Mouse (Mus musculus): Measurements from ENCODE around the gene Tmem231. TPM values are rescaled to one million over a fixed set of nuclear protein-coding genes. Genes with fewer than 3 reads are reported as not detected.

The Tmem231 gene
- polyA plus RNA-seq, 2 experiments = 15.7 to 16.3 TPM

GRCm38 (mm10) chr8:111923383-111923804, 10.3 kb downstream of the Tmem231 start:
- Histone ChIP-seq H3K27ac (replicated peaks; ENCODE audit: low read depth, low read length) (no peak overlapping the region), H3K4me1 (ENCODE audit: control insufficient read depth, insufficient read depth, low read length) (no peaks in the 10 kb centered on the region), H3K4me2 (replicated peaks; ENCODE audit: low read depth, low read length, severe bottlenecking) (no peak overlapping the region), H3K36me3 (ENCODE audit: control insufficient read depth, insufficient read depth, low read length) (peaks cover 2% of the 10 kb centered on the region; the same call in 1 of the 2 replicates), H3K27me3 (ENCODE audit: control insufficient read depth, insufficient read depth, low read length) (no peaks in the 10 kb centered on the region), H3K9me3 (ENCODE audit: control insufficient read depth, low read length) (no peaks in the 10 kb centered on the region), H3K9ac (ENCODE audit: low read depth, low read length, severe bottlenecking) (no peak overlapping the region), H3K4me3 (replicated peaks; ENCODE audit: low read length) (no peak overlapping the region)
- WGBS = 30% methylated on average over 10 of the region's 10 CpGs
- ATAC-seq (ENCODE audit: low FRiP score, low read depth) (0 out of 2 replicates have a peak, but pooled peaks have one; percentile 41), DNase-seq (ENCODE audit: low spot score) (no peak)
- TF ChIP-seq POLR2A (IDR thresholded peaks at IDR 0.05; ENCODE audit: borderline replicate concordance, extremely low read depth, insufficient read depth, insufficient read length) = no peak

GRCm38 (mm10) chr8:111920971-111921370, 12.7 kb downstream of the Tmem231 start:
- 83% methylated on average over 4 of the region's 4 CpGs for WGBS
- no peak for DNase-seq (ENCODE audit: low spot score)

GRCm38 (mm10) chr8:111919663-111920062, 14.0 kb downstream of the Tmem231 start:
- H3K4me1 ChIP-seq (ENCODE audit: control insufficient read depth, insufficient read depth, low read length) = no peaks in the 10 kb centered on the region; the same call in 1 of the 2 replicates
- no peaks in the 10 kb centered on the region for H3K27me3 ChIP-seq (ENCODE audit: control insufficient read depth, insufficient read depth, low read length)
- no peak for DNase-seq (ENCODE audit: low spot score)
- no peak for TF ChIP-seq POLR2A (IDR thresholded peaks at IDR 0.05; ENCODE audit: borderline replicate concordance, extremely low read depth, insufficient read depth, insufficient read length)
- no peak overlapping the region for H3K4me3 ChIP-seq (replicated peaks; ENCODE audit: low read length)
- no peak overlapping the region for H3K4me2 ChIP-seq (replicated peaks; ENCODE audit: low read depth, low read length, severe bottlenecking)
- no peaks in the 10 kb centered on the region for H3K9me3 ChIP-seq (ENCODE audit: control insufficient read depth, low read length)
- no peak overlapping the region for H3K9ac ChIP-seq (ENCODE audit: low read depth, low read length, severe bottlenecking)
- no peaks in the 10 kb centered on the region for H3K36me3 ChIP-seq (ENCODE audit: control insufficient read depth, insufficient read depth, low read length)
- 86% methylated on average over 2 of the region's 2 CpGs for WGBS
- no peak overlapping the region for H3K27ac ChIP-seq (replicated peaks; ENCODE audit: low read depth, low read length)
- no peak for ATAC-seq (ENCODE audit: low FRiP score, low read depth)

More at GRCm38 (mm10) chr8:111920971-111921370, 12.7 kb downstream of the Tmem231 start:
- no peaks in the 10 kb centered on the region for H3K4me1 ChIP-seq (ENCODE audit: control insufficient read depth, insufficient read depth, low read length)
- H3K27ac ChIP-seq (replicated peaks; ENCODE audit: low read depth, low read length) = no peak overlapping the region
- H3K4me2 ChIP-seq (replicated peaks; ENCODE audit: low read depth, low read length, severe bottlenecking) = no peak overlapping the region
- ATAC-seq (ENCODE audit: low FRiP score, low read depth) = no peak
- H3K36me3 ChIP-seq (ENCODE audit: control insufficient read depth, insufficient read depth, low read length) = no peaks in the 10 kb centered on the region
- H3K9me3 ChIP-seq (ENCODE audit: control insufficient read depth, low read length) = no peaks in the 10 kb centered on the region
- H3K9ac ChIP-seq (ENCODE audit: low read depth, low read length, severe bottlenecking) = no peak overlapping the region
- no peak overlapping the region for H3K4me3 ChIP-seq (replicated peaks; ENCODE audit: low read length)
- TF ChIP-seq POLR2A (IDR thresholded peaks at IDR 0.05; ENCODE audit: borderline replicate concordance, extremely low read depth, insufficient read depth, insufficient read length) = no peak
- H3K27me3 ChIP-seq (ENCODE audit: control insufficient read depth, insufficient read depth, low read length) = no peaks in the 10 kb centered on the region

- Histone ChIP-seq H3K27me3 (ENCODE audit: control insufficient read depth, insufficient read depth, low read length) (peaks cover 9% of the 10 kb centered on the region; the same call in 1 of the 2 replicates), H3K36me3 (ENCODE audit: control insufficient read depth, insufficient read depth, low read length) (no peaks in the 10 kb centered on the region), H3K4me2 (replicated peaks; ENCODE audit: low read depth, low read length, severe bottlenecking) (0 out of 2 replicates have a peak overlapping the region, but pooled peaks have one; percentile 7), H3K9me3 (ENCODE audit: control insufficient read depth, low read length) (no peaks in the 10 kb centered on the region), H3K27ac (replicated peaks; ENCODE audit: low read depth, low read length) (no peak overlapping the region), H3K4me3 (replicated peaks; ENCODE audit: low read length) (no peak overlapping the region), H3K9ac (ENCODE audit: low read depth, low read length, severe bottlenecking) (no peak overlapping the region; the same call in 1 of the 2 replicates), H3K4me1 (ENCODE audit: control insufficient read depth, insufficient read depth, low read length) (peaks cover 30% of the 10 kb centered on the region)
- peak; percentile 59 for DNase-seq (ENCODE audit: low spot score)
- peak; percentile 39 for ATAC-seq (ENCODE audit: low FRiP score, low read depth)
- no peak for TF ChIP-seq POLR2A (IDR thresholded peaks at IDR 0.05; ENCODE audit: borderline replicate concordance, extremely low read depth, insufficient read depth, insufficient read length)
- 38% methylated on average over 12 of the region's 12 CpGs for WGBS
Measured at GRCm38 (mm10) chr8:111912860-111913432, 20.7 kb downstream of the Tmem231 start.

GRCm38 (mm10) chr8:111911572-111911971, 22.1 kb downstream of the Tmem231 start:
- no peak for DNase-seq (ENCODE audit: low spot score)
- Histone ChIP-seq H3K4me3 (replicated peaks; ENCODE audit: low read length) (no peak overlapping the region), H3K9me3 (ENCODE audit: control insufficient read depth, low read length) (no peaks in the 10 kb centered on the region), H3K36me3 (ENCODE audit: control insufficient read depth, insufficient read depth, low read length) (no peaks in the 10 kb centered on the region), H3K4me2 (replicated peaks; ENCODE audit: low read depth, low read length, severe bottlenecking) (no peak overlapping the region), H3K27ac (replicated peaks; ENCODE audit: low read depth, low read length) (no peak overlapping the region), H3K9ac (ENCODE audit: low read depth, low read length, severe bottlenecking) (no peak overlapping the region), H3K27me3 (ENCODE audit: control insufficient read depth, insufficient read depth, low read length) (peaks cover 9% of the 10 kb centered on the region; the same call in 1 of the 2 replicates), H3K4me1 (ENCODE audit: control insufficient read depth, insufficient read depth, low read length) (peaks cover 30% of the 10 kb centered on the region)
- no peak for TF ChIP-seq POLR2A (IDR thresholded peaks at IDR 0.05; ENCODE audit: borderline replicate concordance, extremely low read depth, insufficient read depth, insufficient read length)
- WGBS = 38% methylated on average over 7 of the region's 7 CpGs
- no peak for ATAC-seq (ENCODE audit: low FRiP score, low read depth)
